Mouse (Mus musculus) megakaryocyte, adult 5-6 weeks (primary cell): ENCODE data around the gene Unc13b. TPM values are rescaled to one million over a fixed set of nuclear protein-coding genes. Genes with fewer than 3 reads are reported as not detected.
A peak's percentile ranks its signal among the peaks of the same experiment; 100 is the strongest.

Experiments
- ATAC-seq: 2 replicates; pipeline ENCODE4 v1.8.0; 2016; ENCODE audit warnings: mild to moderate bottlenecking, inconsistent platforms; ENCODE audit not compliant: poor library complexity, severe bottlenecking
- total RNA-seq, 2 experiments: library from RNA; stranded (forward) in 1 of 2; stranded (reverse) in 1 of 2; fragments of 153-499, 151-499 nt in 1 of 2; fragments of 221-1000, 200-1000 nt in 1 of 2; gene quantifications; 2 replicates each; pipeline versions ENCODE4 v1.2.3 to v1.2.4; 2015 to 2017

The Unc13b gene
- total RNA-seq, 2 experiments from 2014 or later, result 0.16 to 0.48 TPM

- no peak for ATAC-seq
Observed at GRCm38 (mm10) chr4:43037860-43038566, 20.7 kb upstream of the Unc13b start.

GRCm38 (mm10) chr4:43038567-43039495, 19.9 kb upstream of the Unc13b start:
- ATAC-seq, result no peak

GRCm38 (mm10) chr4:43039609-43040008, 19.1 kb upstream of the Unc13b start:
- no peak for ATAC-seq

DNA sequence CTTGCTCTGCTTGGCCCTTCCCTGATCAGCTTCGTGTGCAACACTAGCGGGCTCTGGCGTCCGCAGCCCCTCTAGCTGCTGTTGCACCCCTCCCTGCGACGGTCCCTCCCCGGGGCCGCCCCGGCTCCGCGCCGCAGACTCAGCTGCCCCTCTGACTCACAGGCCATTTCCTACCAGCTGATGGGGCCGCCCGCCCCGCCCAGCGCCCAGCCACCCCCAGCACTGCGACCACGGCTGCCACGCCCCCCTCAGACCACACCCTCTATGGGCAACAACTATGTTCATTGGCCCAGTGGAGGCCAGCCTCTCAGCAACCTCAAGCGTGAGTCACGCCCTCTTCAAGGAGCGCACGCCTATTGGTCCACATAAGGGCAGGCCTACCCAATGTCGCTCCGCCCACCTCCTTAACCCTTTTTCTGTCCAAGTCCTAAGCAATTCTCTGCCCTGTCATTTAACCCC, 18.6 kb upstream of the Unc13b start:
- ATAC-seq, result peak; percentile 83

DNA sequence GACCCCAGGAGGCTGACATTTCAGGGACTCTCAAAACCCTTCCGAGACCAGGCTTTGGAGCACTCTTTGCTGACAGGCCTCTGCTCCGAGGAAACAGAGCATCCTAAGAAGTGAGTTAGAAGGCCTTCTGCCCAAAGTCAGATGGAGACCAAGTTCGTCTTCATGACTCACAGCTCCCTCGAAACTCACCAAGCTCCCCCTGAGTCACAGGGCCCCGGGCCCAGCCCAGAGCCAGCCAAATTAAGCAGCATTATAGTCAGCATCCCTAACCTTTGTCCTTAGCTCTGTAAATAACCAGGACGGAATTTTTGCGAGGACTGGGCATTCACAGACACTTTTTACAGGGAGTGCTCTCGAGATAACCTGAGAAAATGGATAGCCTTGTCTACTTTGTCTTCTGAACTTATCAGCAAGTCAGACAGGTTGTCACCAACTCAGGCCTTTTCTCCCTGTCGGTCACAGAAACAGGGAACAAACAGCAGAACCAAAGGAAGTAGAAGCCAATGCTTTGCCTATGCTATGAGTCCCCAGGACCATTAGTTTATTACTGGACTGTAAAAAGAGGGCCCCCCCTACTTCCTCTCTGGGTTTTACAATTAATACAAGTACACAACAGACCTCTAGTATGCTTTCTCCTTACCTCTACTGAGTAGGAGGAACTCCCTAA, 17.7 kb upstream of the Unc13b start:
- ATAC-seq, result no peak

DNA sequence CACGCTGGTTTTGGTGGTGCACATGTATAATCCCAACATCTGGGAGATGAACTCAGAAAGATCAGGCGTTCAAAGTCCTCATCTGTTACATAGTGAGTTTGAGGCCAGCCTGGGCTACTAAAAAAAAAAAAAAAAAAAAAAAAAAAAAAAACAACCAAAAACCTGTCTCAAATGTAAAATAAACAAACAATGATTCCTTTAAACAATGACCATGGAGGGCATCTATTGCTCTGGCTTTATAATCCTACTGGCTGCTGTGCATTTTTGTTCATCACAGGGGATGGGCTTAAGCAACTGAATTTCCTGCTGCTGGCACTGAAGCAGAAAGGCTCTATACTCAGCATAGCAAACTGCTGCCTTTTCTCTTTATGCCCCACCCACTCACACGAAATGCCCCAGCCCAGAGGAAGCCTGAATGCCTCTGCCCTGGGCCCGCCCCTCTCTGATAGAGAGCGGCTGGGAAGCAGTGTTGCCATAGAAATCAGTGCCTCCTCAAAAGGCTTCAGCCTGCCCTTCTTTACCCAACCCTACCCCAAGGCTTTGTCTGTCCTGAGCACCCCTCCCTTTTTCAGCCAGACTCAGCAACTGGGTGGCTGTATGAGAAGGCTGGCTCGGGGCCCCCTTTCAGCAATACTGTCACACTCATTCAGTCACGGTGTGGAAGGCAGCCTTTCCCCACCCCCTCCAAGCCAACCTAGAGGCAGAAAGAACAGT, 15.0 kb upstream of the Unc13b start:
- peak; percentile 34 for ATAC-seq

GRCm38 (mm10) chr4:43044673-43045072, 14.1 kb upstream of the Unc13b start:
- peak; percentile 38 for ATAC-seq

DNA sequence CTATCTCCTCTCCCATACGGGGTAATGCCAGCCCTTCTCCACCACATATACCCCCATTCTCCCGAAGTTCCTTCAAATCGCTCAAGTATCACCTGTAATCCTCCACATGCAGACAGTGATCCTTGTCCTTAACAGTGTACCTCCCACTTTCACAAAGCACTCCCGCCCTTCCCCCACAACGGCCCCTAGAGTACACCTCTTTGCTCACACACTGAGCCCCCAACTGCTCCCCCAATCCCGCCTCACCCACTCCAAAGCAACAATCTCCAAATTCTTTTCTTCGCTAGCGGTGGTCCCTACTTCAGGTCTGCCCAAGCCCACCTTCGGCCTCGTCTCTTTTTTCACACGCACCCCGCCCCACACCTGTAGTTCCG, 13.5 kb upstream of the Unc13b start:
- no peak for ATAC-seq

- ATAC-seq, result peak; percentile 72
Observed at GRCm38 (mm10) chr4:43045659-43046302, 13.0 kb upstream of the Unc13b start, which contains the start of gene Fam214b. TSS of gene Fam214b (minus strand) at chr4:43046220.

DNA sequence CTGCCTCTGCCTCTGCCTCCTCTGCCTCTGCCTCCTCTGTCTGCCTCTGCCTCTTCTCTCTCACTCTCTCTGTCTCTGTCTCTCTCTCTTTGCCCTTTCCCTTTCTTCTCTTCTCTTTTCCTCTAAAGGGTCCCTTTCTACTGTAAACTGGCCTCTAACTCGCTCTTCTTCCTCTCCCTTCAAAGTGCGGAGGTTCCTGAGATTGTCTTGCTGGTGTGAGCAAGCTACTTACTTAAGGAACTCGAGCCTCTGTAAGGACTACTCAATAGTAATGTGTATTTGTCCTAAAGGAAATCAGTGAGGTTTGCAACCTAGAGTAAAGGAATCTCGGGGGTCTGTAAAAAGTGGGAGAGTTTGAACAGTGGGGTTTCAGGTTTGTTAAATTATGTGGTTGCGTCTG, 12.1 kb upstream of the Unc13b start:
- no peak for ATAC-seq

- peak; percentile 19; the same call in 1 of the 2 replicates for ATAC-seq
Observed at GRCm38 (mm10) chr4:43047231-43047630, 11.5 kb upstream of the Unc13b start.

DNA sequence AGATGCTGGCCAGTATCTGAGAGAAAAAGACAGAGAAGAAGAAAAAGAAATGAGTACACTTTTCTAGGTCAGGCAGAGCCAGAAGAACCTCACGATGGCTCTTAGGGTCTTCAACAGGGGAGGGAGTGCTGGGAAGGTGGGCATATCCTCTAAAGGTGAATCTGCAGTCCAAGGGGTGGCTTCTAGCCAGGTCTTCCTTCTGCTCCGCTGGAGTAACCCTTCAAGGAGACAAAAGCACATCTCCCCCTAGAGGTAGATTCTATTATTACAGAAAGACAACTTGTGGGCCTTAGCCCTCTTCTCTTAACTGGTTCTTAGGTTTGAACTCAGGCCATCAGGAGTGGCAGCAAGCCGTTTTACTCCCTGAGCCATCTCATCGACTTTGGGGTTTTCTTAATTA, 6.1 kb upstream of the Unc13b start:
- peak; percentile 88 for ATAC-seq

GRCm38 (mm10) chr4:43057654-43058053, 1.1 kb upstream of the Unc13b start:
- ATAC-seq, result no peak

DNA sequence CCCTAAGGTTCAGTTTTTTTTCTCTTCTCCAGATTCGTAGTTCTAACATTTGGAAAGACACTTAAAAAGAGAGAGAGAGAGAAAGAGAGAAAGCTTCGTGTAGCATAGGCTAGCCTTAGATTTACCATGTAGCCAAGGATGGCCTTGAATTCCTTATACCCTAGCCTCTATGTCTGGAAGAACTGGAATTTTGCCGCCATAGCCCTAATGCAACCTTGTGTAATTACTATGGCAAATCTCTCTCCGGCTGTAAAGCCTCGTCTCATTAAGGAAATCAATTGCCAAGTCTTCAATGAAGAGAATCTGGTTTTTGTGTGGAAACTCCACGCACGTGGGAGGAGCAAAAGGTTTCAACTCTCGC, 381 bp upstream of the Unc13b start:
- ATAC-seq, result no peak

DNA sequence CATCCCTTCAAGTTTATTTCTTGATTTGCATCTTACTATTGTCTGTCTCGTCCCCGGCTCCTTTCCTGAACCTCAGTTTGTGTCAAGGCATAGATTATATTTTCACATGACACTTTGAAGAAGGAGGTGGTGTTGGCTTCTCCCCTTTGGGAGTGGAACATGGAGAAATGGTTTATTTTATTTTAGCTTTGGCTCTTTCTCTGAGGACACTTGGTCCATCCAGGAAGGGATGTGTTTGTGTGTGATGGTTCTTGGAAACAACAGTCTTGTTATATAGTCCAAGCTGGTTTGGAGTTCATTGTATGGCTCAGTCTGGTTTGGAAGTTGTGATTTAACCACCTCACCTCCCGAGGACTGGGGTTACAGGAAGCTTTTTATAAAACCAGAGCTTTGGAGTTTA, 944 bp downstream of the Unc13b start:
- ATAC-seq, result no peak

- no peak for ATAC-seq
Observed at GRCm38 (mm10) chr4:43060286-43060685, 1.5 kb downstream of the Unc13b start.

GRCm38 (mm10) chr4:43065471-43065870, 6.7 kb downstream of the Unc13b start:
- no peak for ATAC-seq

DNA sequence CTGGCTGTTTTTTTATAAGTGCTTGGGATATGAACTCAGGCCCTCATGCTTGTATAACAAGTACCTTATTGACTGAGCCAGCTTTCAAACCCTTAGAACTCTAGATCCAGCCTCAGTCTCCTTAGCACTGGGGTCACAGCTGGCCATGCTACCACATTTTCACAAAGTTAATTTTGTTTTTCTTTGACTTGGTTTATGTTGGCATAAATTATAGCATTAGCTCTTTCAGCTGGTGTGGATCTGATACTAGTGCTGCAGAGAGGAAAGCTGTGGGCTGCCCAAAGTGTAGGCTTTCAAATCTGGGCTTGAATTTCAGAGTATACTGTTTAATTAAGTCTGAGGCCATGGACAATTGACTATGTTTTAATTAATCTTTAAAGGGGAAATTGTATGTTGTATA, 16.2 kb downstream of the Unc13b start:
- ATAC-seq, result no peak

GRCm38 (mm10) chr4:43078071-43078718, 19.4 kb downstream of the Unc13b start:
- no peak for ATAC-seq

GRCm38 (mm10) chr4:43082458-43082857, 23.7 kb downstream of the Unc13b start:
- no peak for ATAC-seq
